In the genomic region with DNA sequence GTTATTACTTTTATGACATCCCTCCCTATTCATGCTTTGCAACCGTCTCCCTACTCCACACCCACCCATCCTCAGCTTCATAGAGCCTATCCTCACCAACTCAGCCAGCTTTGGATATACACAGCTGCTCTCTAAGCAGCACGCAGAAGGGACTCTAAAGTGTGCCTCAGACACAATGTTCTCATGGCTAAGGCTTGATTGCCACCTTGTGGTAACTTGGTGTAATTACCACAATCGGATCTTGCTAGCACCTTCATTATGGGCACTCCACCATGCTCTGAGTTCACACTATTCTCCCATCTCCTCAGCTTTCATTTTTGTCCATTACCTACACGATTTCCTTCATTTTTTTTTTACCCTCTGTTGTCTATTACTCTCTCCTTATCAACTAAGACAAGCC, we compare ENCODE assay signal across 8 mouse cellular contexts. TPM values are rescaled to one million over a fixed set of nuclear protein-coding genes. Genes with fewer than 3 reads are reported as not detected.
DNase-seq lines count a peak whose midpoint lies in the region; ATAC-seq and TF ChIP-seq lines count a peak whose summit lies in the region.

No protein-coding gene starts in this region.

- DNase-seq in spleen, adult 2 months (ENCODE audit: low read depth in 1 of 2, low spot score in 2 of 2) = peak; percentile 40 to 41
- DNase-seq in spleen, adult 12 weeks (ENCODE audit: low spot score) = no peak
- peak; percentile 71 to 74 for DNase-seq in cerebellum, postnatal 10 days
- peak; percentile 19 to 77 for DNase-seq in frontal cortex, postnatal 36 days (ENCODE audit: low spot score in 2 of 2)
- DNase-seq in kidney, adult 18-20 months = peak; percentile 47
- DNase-seq in left cerebral cortex, postnatal 4 days = peak; percentile 26

- peak; percentile 40; the same call in 1 of the 2 replicates for TF ChIP-seq CTCF in spleen, adult 2 months (IDR thresholded peaks at IDR 0.05; ENCODE audit: extremely low read depth, insufficient read depth, insufficient read length, insufficient replicate concordance)

- H3K27me3 ChIP-seq in spleen, adult 2 months (ENCODE audit: control insufficient read depth, insufficient read depth, low read length) = no peaks in the 10 kb centered on the region
- H3K27me3 ChIP-seq in midbrain, embryonic 13.5 days = no peaks in the 10 kb centered on the region
- no peaks in the 10 kb centered on the region for H3K27me3 ChIP-seq in stomach, embryonic 15.5 days (replicated peaks)

- peak; percentile 94 for ATAC-seq in midbrain, embryonic 13.5 days
- 0 out of 2 replicates have a peak, but pooled peaks have one; percentile 54 for ATAC-seq in stomach, embryonic 15.5 days (ENCODE audit: insufficient read depth, low FRiP score, low read depth)

- H3K36me3 ChIP-seq in spleen, adult 2 months (ENCODE audit: control insufficient read depth, insufficient read depth, low read length) = no peaks in the 10 kb centered on the region
- no peaks in the 10 kb centered on the region for H3K36me3 ChIP-seq in midbrain, embryonic 13.5 days
- H3K36me3 ChIP-seq in stomach, embryonic 15.5 days = no peaks in the 10 kb centered on the region

- no peak overlapping the region for H3K4me3 ChIP-seq in spleen, adult 2 months (ENCODE audit: extremely low read depth, insufficient read depth, insufficient read length)
- no peak overlapping the region for H3K4me3 ChIP-seq in midbrain, embryonic 13.5 days (replicated peaks)
- H3K4me3 ChIP-seq in stomach, embryonic 15.5 days (replicated peaks) = no peak overlapping the region

- TF ChIP-seq POLR2A in spleen, adult 2 months (IDR thresholded peaks at IDR 0.05; ENCODE audit: low read depth, low read length) = no peak

- H3K4me1 ChIP-seq in spleen, adult 2 months (ENCODE audit: control insufficient read depth, insufficient read depth, insufficient read length) = no peaks in the 10 kb centered on the region
- no peaks in the 10 kb centered on the region for H3K4me1 ChIP-seq in midbrain, embryonic 13.5 days (replicated peaks)
- no peaks in the 10 kb centered on the region for H3K4me1 ChIP-seq in stomach, embryonic 15.5 days

- no peak overlapping the region for H3K9ac ChIP-seq in midbrain, embryonic 13.5 days (replicated peaks)
- no peak overlapping the region for H3K9ac ChIP-seq in stomach, embryonic 15.5 days

- intact Hi-C loops in left cerebral cortex, postnatal 4 days (cut with DNase I) = loop anchor here (5.0 kb wide), 2 partner anchors 132 to 362 kb away; no protein-coding TSS in a partner anchor

- 1% methylated on average over 4 of the region's 4 CpGs for WGBS in spleen, adult 2 months
- 1% methylated on average over 4 of the region's 4 CpGs for WGBS in midbrain, embryonic 13.5 days
- 3% methylated on average over 4 of the region's 4 CpGs for WGBS in stomach, embryonic 15.5 days

- no peak overlapping the region for H3K27ac ChIP-seq in spleen, adult 2 months (ENCODE audit: insufficient read depth, low read length)
- no peak overlapping the region for H3K27ac ChIP-seq in midbrain, embryonic 13.5 days
- no peak overlapping the region for H3K27ac ChIP-seq in stomach, embryonic 15.5 days

- no peak overlapping the region for H3K4me2 ChIP-seq in midbrain, embryonic 13.5 days (replicated peaks)
- H3K4me2 ChIP-seq in stomach, embryonic 15.5 days = no peak overlapping the region

- no peaks in the 10 kb centered on the region for H3K9me3 ChIP-seq in midbrain, embryonic 13.5 days
- H3K9me3 ChIP-seq in stomach, embryonic 15.5 days = no peaks in the 10 kb centered on the region

RNA-seq across cellular contexts. Expression of gene Tchhl1, which starts 25.4 kb away (rescaled TPM):
- not detected in 2 replicates for polyA plus RNA-seq in spleen, adult 2 months (2012; rRNA removed)
- not detected for total RNA-seq in left cerebral cortex, postnatal 4 days (2021)
- polyA plus RNA-seq in midbrain, embryonic 13.5 days (2015; fragmentation: Nextera tagmentation; extraction: Ambion mirVana) = 0.09 TPM in 1 of 2 replicates, not detected in the other
- not detected in 2 replicates for polyA plus RNA-seq in stomach, embryonic 15.5 days (2015; fragmentation: Nextera tagmentation; extraction: Ambion mirVana)

RNA-seq across cellular contexts. Expression of gene S100a11, which starts 26.3 kb away (rescaled TPM):
- 69.2 and 72.5 TPM in 2 replicates for polyA plus RNA-seq in spleen, adult 2 months (2012; rRNA removed)
- total RNA-seq in left cerebral cortex, postnatal 4 days (2021) = 10 to 100 TPM; 33.3 to 35.2 TPM
- polyA plus RNA-seq in midbrain, embryonic 13.5 days (2015; fragmentation: Nextera tagmentation; extraction: Ambion mirVana) = 149 and 157 TPM in 2 replicates
- 1,455 and 1,609 TPM in 2 replicates for polyA plus RNA-seq in stomach, embryonic 15.5 days (2015; fragmentation: Nextera tagmentation; extraction: Ambion mirVana)

RNA-seq across cellular contexts. Expression of gene Tchh, which starts 51.9 kb away (rescaled TPM):
- 0.01 TPM in 1 of 2 replicates, not detected in the other for polyA plus RNA-seq in spleen, adult 2 months (2012; rRNA removed)
- total RNA-seq in left cerebral cortex, postnatal 4 days (2021) = 1 to 10 TPM in 1 of 2 experiments, under 1 TPM in 1; 0.96 to 1.1 TPM
- 0.74 and 0.75 TPM in 2 replicates for polyA plus RNA-seq in midbrain, embryonic 13.5 days (2015; fragmentation: Nextera tagmentation; extraction: Ambion mirVana)
- 1.5 and 1.6 TPM in 2 replicates for polyA plus RNA-seq in stomach, embryonic 15.5 days (2015; fragmentation: Nextera tagmentation; extraction: Ambion mirVana)
